Mouse (Mus musculus): ENCODE results near the gene Ap1ar.

GRCm38 (mm10) chr3:127837154-127837865 lies at the start of gene Ap1ar:
- TF ChIP-seq EP300 (IDR thresholded peaks at IDR 0.05; ENCODE audit: low read depth) (no peak; the same call in 1 of the 2 replicates), CTCF (IDR thresholded peaks at IDR 0.05; ENCODE audit: low read depth) (peak; percentile 91)
